Mouse (Mus musculus): ENCODE measurements around the gene Dhps. TPM values are rescaled to one million over a fixed set of nuclear protein-coding genes. Genes with fewer than 3 reads are reported as not detected.

Dhps gene
- 54.1 and 63.1 TPM in 2 replicates for total RNA-seq (2012; rRNA removed)

DNA sequence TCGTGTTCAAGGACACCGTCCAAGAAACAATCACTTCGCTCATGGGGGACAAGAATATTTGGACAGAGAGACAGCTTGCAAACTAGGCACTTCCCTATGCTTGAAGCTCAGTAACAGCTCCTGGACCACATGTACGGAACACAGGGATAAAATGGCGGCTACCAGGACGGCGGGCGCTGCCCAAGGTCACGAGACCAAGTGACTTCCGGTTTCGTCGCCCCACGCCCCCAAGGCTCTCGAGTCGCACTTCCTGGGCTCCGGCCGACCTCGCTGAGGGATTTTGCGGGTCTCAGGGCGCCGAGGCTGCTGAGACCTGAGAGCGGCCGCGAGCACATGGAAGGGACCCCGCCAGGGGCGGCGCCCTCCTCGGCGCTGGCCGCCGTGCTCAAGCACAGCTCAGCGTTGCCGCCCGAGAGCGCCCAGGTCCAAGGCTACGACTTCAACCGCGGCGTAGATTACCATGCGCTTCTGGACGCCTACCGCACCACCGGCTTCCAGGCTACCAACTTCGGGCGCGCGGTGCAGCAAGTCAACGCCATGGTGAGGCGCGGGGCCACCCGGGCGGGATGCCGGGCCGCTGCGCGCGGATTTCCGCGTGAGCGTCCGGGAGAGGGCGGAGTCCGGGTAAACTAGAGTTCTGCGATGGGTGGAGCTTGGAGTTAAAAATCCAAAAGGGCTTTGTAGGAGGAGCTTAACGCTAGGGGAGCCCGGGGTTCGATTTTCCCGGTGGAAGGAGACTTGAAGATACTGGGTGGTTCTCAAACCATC lies at the start of gene Dhps:
Gene Dhps (plus strand): TSS at position 244 of the 768 bp plus-strand sequence.
- peak within 1 kb of the TSS; percentile 86 for H3K27ac ChIP-seq (ENCODE audit: insufficient read depth, low read depth, low read length, poor library complexity, severe bottlenecking)
- DNase-seq (ENCODE audit: low read depth, low spot score), result peak; percentile 87
- peak within 1 kb of the TSS; percentile 73 to 96 for H3K4me3 ChIP-seq (ENCODE audit: insufficient read depth in 1 of 2, low read depth in 1 of 2, low read length in 2 of 2, poor library complexity in 1 of 2, severe bottlenecking in 1 of 2)
- peaks cover 0 to 11% of the 10 kb centered on the region in 2 experiments; a peak in 1 of 4 replicates for H3K4me1 ChIP-seq (ENCODE audit: control insufficient read depth in 2 of 2, insufficient read depth in 2 of 2, low read length in 2 of 2, poor library complexity in 1 of 2)
- in situ Hi-C loops (cut with MboI; ENCODE audit: low sequenced_read_pairs in 2 of 2, unreplicated experiment in 2 of 2), result no loop called here
- peaks cover 39% of the 10 kb centered on the region for H3K36me3 ChIP-seq (ENCODE audit: control insufficient read depth, insufficient read depth, low read length, poor library complexity, severe bottlenecking)
- no peak for TF ChIP-seq MAFK (IDR thresholded peaks at IDR 0.05; ENCODE audit: insufficient read depth, low read depth, low read length)
- peak; percentile 71; the same call in 1 of the 2 replicates for TF ChIP-seq HCFC1 (IDR thresholded peaks at IDR 0.05; ENCODE audit: borderline replicate concordance, insufficient read depth, low read length)
- peak; percentile 85; the same call in 1 of the 2 replicates for TF ChIP-seq ZNF384 (IDR thresholded peaks at IDR 0.05; ENCODE audit: low read depth, low read length)
- peak within 1 kb of the TSS; percentile 90 for H3K9ac ChIP-seq (ENCODE audit: insufficient read depth, low read depth, low read length, poor library complexity, severe bottlenecking)
- H3K9me3 ChIP-seq (ENCODE audit: control insufficient read depth, insufficient read depth, low read depth, low read length), result no peaks in the 10 kb centered on the region

DNA sequence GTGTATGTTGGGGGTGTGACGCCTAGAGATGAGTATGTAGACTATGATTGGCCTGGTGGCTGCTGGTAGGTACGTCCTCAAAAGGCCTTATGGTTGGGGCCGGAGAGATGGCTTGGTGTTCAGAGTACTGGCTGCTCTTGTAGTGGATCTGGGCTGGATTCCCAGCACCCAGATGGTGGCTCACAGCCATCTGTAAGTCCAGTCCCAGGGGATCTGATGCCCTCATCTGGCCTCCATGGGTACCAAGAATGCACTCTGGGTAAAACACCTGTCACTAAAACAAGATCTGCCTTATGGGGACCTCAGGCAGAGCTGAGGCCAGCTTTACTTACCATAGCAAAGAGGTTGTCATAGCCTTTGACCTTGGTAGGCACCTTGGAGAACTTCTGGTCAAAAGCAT lies 47.7 kb upstream of the Dhps start:
- Histone ChIP-seq H3K9ac (ENCODE audit: insufficient read depth, low read depth, low read length, poor library complexity, severe bottlenecking) (no peak overlapping the region; the same call in 1 of the 2 replicates), H3K9me3 (ENCODE audit: control insufficient read depth, insufficient read depth, low read depth, low read length) (no peaks in the 10 kb centered on the region), H3K27ac (ENCODE audit: insufficient read depth, low read depth, low read length, poor library complexity, severe bottlenecking) (no peak overlapping the region), H3K4me1 (ENCODE audit: control insufficient read depth in 2 of 2, insufficient read depth in 2 of 2, low read length in 2 of 2, poor library complexity in 1 of 2) (peaks cover 3 to 11% of the 10 kb centered on the region in 2 experiments; a peak in 3 of 4 replicates), H3K36me3 (ENCODE audit: control insufficient read depth, insufficient read depth, low read length, poor library complexity, severe bottlenecking) (peaks cover 37% of the 10 kb centered on the region), H3K4me3 (ENCODE audit: insufficient read depth in 1 of 2, low read depth in 1 of 2, low read length in 2 of 2, poor library complexity in 1 of 2, severe bottlenecking in 1 of 2) (peak overlapping the region; percentile 71 to 85; a peak in 1 of 4 replicates)
- in situ Hi-C loops (cut with MboI; ENCODE audit: low sequenced_read_pairs in 2 of 2, unreplicated experiment in 2 of 2), result no loop called here
- no peak for DNase-seq (ENCODE audit: low read depth, low spot score)
- TF ChIP-seq ZC3H11A (IDR thresholded peaks at IDR 0.05; ENCODE audit: borderline replicate concordance, low read depth, low read length), result no peak
- no peak for TF ChIP-seq ZNF384 (IDR thresholded peaks at IDR 0.05; ENCODE audit: low read depth, low read length)
- no peak for TF ChIP-seq MAFK (IDR thresholded peaks at IDR 0.05; ENCODE audit: insufficient read depth, low read depth, low read length)
- no peak for TF ChIP-seq CHD2 (IDR thresholded peaks at IDR 0.05; ENCODE audit: low read depth, low read length)
- no peak for TF ChIP-seq HCFC1 (IDR thresholded peaks at IDR 0.05; ENCODE audit: borderline replicate concordance, insufficient read depth, low read length)

DNA sequence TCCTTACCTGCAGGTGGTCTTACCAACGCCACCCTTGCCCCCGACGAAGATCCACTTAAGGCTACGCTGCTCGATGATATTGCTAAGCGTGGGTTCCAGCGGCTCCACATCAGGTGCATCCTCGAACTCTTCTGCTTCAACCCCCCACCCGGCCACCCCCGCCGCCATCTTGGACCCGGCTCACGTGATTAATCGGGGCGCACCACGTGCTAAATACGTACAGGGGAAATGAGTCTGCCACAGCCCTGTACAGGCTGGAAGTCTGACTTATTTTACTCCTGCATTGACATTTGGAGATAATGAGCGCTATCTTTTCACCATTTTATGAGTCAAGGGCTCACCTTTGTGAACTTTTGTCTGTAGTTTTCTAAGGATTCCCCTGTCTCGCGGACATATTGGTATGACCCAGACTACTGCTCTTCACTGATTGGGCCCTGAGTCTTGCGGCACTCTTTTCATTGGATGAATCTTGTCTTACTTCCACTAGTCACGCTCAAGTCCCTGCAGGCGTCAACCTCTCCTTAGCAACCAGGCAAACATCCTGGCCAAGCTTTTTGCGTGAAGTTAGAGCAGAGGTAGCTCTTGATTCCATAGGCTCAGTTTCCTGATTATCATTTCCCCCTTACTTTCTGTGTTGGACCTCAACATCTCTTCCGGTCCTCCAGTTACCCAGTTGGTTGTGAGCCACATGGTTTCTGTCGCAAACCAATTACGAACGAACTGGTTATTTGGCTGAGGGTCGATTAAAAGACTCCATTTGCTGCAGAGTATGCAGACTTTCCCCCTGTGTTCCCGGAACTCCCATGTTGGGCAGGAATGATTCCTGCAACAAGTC lies 46.2 kb upstream of the Dhps start, which contains the start of gene Asna1:
Gene Asna1 (minus strand): TSS at position 184 of the 835 bp plus-strand sequence.
- H3K4me1 ChIP-seq (ENCODE audit: control insufficient read depth in 2 of 2, insufficient read depth in 2 of 2, low read length in 2 of 2, poor library complexity in 1 of 2), result peaks cover 3 to 12% of the 10 kb centered on the region in 2 experiments
- DNase-seq (ENCODE audit: low read depth, low spot score), result peak; percentile 83
- in situ Hi-C loops (cut with MboI; ENCODE audit: low sequenced_read_pairs in 2 of 2, unreplicated experiment in 2 of 2), result no loop called here
- H3K36me3 ChIP-seq (ENCODE audit: control insufficient read depth, insufficient read depth, low read length, poor library complexity, severe bottlenecking), result peaks cover 39% of the 10 kb centered on the region
- H3K27ac ChIP-seq (ENCODE audit: insufficient read depth, low read depth, low read length, poor library complexity, severe bottlenecking), result peak within 1 kb of the TSS; percentile 57
- peak within 1 kb of the TSS; percentile 85 to 97 for H3K4me3 ChIP-seq (ENCODE audit: insufficient read depth in 1 of 2, low read depth in 1 of 2, low read length in 2 of 2, poor library complexity in 1 of 2, severe bottlenecking in 1 of 2)
- TF ChIP-seq CHD2 (IDR thresholded peaks at IDR 0.05; ENCODE audit: low read depth, low read length) (no peak; the same call in 1 of the 2 replicates), ZNF384 (IDR thresholded peaks at IDR 0.05; ENCODE audit: low read depth, low read length) (no peak), HCFC1 (IDR thresholded peaks at IDR 0.05; ENCODE audit: borderline replicate concordance, insufficient read depth, low read length) (peak; percentile 57; the same call in 1 of the 2 replicates), ZC3H11A (IDR thresholded peaks at IDR 0.05; ENCODE audit: borderline replicate concordance, low read depth, low read length) (no peak), MAFK (IDR thresholded peaks at IDR 0.05; ENCODE audit: insufficient read depth, low read depth, low read length) (no peak)
- H3K9ac ChIP-seq (ENCODE audit: insufficient read depth, low read depth, low read length, poor library complexity, severe bottlenecking), result peak within 1 kb of the TSS; percentile 95
- H3K9me3 ChIP-seq (ENCODE audit: control insufficient read depth, insufficient read depth, low read depth, low read length), result no peaks in the 10 kb centered on the region

DNA sequence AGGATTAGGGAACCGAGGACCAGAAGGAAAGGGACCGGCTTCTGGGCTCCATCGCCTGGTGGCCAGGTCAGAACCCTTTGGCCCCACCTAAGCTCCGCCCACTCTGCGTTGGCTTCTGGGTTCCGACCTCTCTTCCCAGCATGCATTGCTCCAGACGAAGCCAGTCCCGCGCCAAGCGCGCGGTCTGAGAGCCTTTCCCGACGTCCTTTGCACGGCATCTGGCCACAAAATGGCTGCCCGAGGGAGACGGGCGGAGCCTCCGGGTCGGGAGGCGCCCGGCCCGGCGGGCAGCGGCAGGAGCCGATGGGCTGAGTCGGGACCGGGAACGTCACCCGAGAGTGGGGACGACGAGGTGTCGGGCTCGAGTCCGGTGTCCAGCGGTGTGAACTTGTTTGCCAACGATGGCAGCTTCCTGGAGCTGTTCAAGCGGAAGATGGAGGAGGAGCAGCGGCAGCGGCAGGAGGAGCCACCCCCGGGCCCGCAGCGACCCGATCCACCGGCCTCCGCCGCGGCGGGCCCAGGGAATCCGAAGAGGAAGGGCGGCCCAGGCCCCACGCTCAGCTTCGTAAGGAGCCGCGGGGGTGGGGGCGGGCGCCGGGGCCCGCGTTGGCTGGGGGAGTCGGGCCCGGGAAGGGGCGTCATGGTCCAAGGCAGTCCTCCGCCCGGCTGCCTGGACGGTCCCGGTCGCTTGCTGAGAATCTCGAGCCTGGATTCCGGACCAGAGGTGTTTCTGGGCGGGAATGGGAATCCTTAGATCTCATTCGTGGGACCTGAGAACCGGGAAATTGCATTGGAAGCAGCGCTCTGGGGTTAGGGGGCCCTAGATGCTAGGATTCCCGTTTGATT lies 44.7 kb upstream of the Dhps start, which contains the start of gene Trir:
Gene Trir (plus strand): TSS at position 154 of the 846 bp plus-strand sequence.
- in situ Hi-C loops (cut with MboI; ENCODE audit: low sequenced_read_pairs in 2 of 2, unreplicated experiment in 2 of 2), result no loop called here
- Histone ChIP-seq H3K9ac (ENCODE audit: insufficient read depth, low read depth, low read length, poor library complexity, severe bottlenecking) (peak within 1 kb of the TSS; percentile 96), H3K9me3 (ENCODE audit: control insufficient read depth, insufficient read depth, low read depth, low read length) (no peaks in the 10 kb centered on the region), H3K4me1 (ENCODE audit: control insufficient read depth in 2 of 2, insufficient read depth in 2 of 2, low read length in 2 of 2, poor library complexity in 1 of 2) (peaks cover 3 to 12% of the 10 kb centered on the region in 2 experiments), H3K27ac (ENCODE audit: insufficient read depth, low read depth, low read length, poor library complexity, severe bottlenecking) (peak within 1 kb of the TSS; percentile 83), H3K4me3 (ENCODE audit: insufficient read depth in 1 of 2, low read depth in 1 of 2, low read length in 2 of 2, poor library complexity in 1 of 2, severe bottlenecking in 1 of 2) (peak within 1 kb of the TSS; percentile 88 to 97), H3K36me3 (ENCODE audit: control insufficient read depth, insufficient read depth, low read length, poor library complexity, severe bottlenecking) (peaks cover 42% of the 10 kb centered on the region)
- DNase-seq (ENCODE audit: low read depth, low spot score), result peak; percentile 98
- TF ChIP-seq HCFC1 (IDR thresholded peaks at IDR 0.05; ENCODE audit: borderline replicate concordance, insufficient read depth, low read length), result peak; percentile 73; the same call in 1 of the 2 replicates
- no peak for TF ChIP-seq ZC3H11A (IDR thresholded peaks at IDR 0.05; ENCODE audit: borderline replicate concordance, low read depth, low read length)
- TF ChIP-seq CHD2 (IDR thresholded peaks at IDR 0.05; ENCODE audit: low read depth, low read length), result no peak
